Mouse (Mus musculus) forebrain, postnatal 0 days (tissue): Measurements from ENCODE around the gene 4930449I24Rik. TPM values are rescaled to one million over a fixed set of nuclear protein-coding genes. Genes with fewer than 3 reads are reported as not detected.
A peak's percentile ranks its signal among the peaks of the same experiment; 100 is the strongest.
"Not testable (repeated sequence)": the region's sequence is repeated elsewhere in the genome, so short reads cannot be mapped to it uniquely, and the experiment has no call there.

ENCODE experiments used
- ATAC-seq: fragments of 200-750 bp; cut with Nextera tagmentation; 2 replicates; pipeline ENCODE4 v1.8.0; 2017; ENCODE audit warnings: mild to moderate bottlenecking, moderate library complexity
- DNase-seq: peaks from one replicate; pipeline ENCODE4 v3.0.0-alpha.2; 2015
- H3K27ac ChIP-seq: fragments of 300-500 bp; sonication (generic); 2 replicates; pipeline ENCODE4 v1.5.1; 2014; ENCODE audit warnings: low read depth, mild to moderate bottlenecking, antibody characterized with exemption, low read length, moderate library complexity, mixed read lengths
- H3K27me3 ChIP-seq: fragments of 300-500 bp; sonication (generic); 2 replicates; pipeline ENCODE4 v1.6.1; 2014; ENCODE audit warnings: mild to moderate bottlenecking, low read length, mixed read lengths; ENCODE audit not compliant: insufficient read depth
- H3K36me3 ChIP-seq: fragments of 300-500 bp; sonication (generic); 2 replicates; pipeline ENCODE4 v1.6.1; 2014; ENCODE audit warnings: mild to moderate bottlenecking, moderate library complexity; ENCODE audit not compliant: insufficient read depth
- H3K4me1 ChIP-seq: fragments of 300-500 bp; sonication (generic); 2 replicates; pipeline ENCODE4 v1.6.1; 2014; ENCODE audit warnings: antibody characterized with exemption; ENCODE audit not compliant: insufficient read depth
- H3K4me2 ChIP-seq: fragments of 300-500 bp; sonication (generic); 2 replicates; pipeline ENCODE4 v1.6.1; 2014; ENCODE audit warnings: low read depth, mild to moderate bottlenecking, moderate library complexity
- H3K4me3 ChIP-seq: fragments of 300-500 bp; sonication (generic); 2 replicates; pipeline ENCODE4 v1.5.1; 2014; ENCODE audit warnings: low read depth, low read length, mixed read lengths
- H3K9ac ChIP-seq: fragments of 300-500 bp; sonication (generic); 2 replicates; pipeline ENCODE4 v1.6.1; 2014; ENCODE audit warnings: mild to moderate bottlenecking
- H3K9me3 ChIP-seq: fragments of 300-500 bp; sonication (generic); 2 replicates; pipeline ENCODE4 v1.6.1; 2016; ENCODE audit warnings: low read length
- CTCF ChIP-seq: sonication (generic); IDR thresholded peaks from 2 replicates; pipeline ENCODE4 v1.5.1; 2016; ENCODE audit warnings: antibody characterized with exemption, control low read depth, low read depth
- WGBS: fragments of 180-500 bp; shearing (Covaris S2); extraction: QIAGEN DNeasy Blood & Tissue Kit; methylation state at CpG from one replicate; pipeline ENCODE4 v1.1.7; 2014; 5-methylcytosine and 5-hydroxymethylcytosine counted together
- polyA plus RNA-seq: library from polyadenylated mRNA; unstranded; fragments of >200 nt; fragmentation: Nextera tagmentation; extraction: Ambion mirVana; gene quantifications from 2 replicates; pipeline ENCODE4 v1.2.1, GENCODE M21; 2015
- total RNA-seq: library from RNA; depleted of rRNA; stranded (reverse); fragments of >200 nt; gene quantifications from 2 replicates; pipeline ENCODE4 v1.2.3, GENCODE M21; 2014; rRNA removed

4930449I24Rik gene
- total and polyA plus RNA-seq, 2 experiments from 2014 or later: not detected

DNA sequence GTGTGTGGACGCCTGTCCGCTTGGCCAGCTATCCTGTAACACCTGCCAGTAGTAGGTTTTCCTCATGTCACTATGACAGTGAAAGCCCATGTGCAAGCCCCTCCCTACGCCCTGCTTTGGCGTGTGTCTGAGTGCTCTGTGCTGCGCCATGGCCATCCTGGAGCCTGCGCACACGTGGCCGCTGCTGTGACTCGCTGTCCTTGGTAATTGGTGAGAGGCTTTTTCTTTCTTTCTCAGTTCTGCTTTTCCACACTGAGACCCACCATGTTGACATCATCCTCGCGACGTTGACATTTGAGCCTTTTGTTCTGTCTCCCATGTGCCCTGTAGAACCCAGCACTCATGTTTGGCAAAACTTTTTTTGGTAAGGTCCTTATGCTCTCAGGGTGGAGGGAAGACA, 30.4 kb upstream of the 4930449I24Rik start:
- Histone ChIP-seq H3K4me1 (no peaks in the 10 kb centered on the region), H3K4me2 (no peak overlapping the region), H3K27me3 (no peaks in the 10 kb centered on the region), H3K4me3 (no peak overlapping the region), H3K27ac (no peak overlapping the region), H3K9me3 (no peaks in the 10 kb centered on the region), H3K9ac (no peak overlapping the region), H3K36me3 (no peaks in the 10 kb centered on the region)
- 89% methylated on average over 12 of the region's 12 CpGs for WGBS
- peak; percentile 40 for ATAC-seq
- no peak for DNase-seq
- no peak for TF ChIP-seq CTCF

DNA sequence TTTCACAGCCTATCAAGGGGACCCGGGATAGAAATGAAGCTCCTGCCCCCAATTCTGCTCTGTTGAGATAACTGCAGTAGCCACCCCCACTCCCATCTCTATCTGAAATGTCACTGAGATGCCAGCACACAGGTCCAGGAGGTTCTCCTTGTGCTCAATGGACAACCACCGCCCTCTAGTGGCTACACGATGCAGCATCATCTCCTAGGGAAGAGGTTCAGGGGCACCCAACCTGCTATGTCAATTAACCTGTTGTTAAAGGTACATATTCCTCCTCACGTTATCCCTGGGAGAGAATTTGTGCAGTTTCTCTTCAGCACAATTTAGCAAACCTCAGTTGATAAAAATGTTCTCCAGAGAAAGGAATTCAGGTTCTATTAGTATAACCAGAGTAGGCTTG, 22.6 kb upstream of the 4930449I24Rik start:
- H3K4me1 ChIP-seq: not testable (repeated sequence)
- peak; percentile 36 for DNase-seq
- TF ChIP-seq CTCF: peak; percentile 73

DNA sequence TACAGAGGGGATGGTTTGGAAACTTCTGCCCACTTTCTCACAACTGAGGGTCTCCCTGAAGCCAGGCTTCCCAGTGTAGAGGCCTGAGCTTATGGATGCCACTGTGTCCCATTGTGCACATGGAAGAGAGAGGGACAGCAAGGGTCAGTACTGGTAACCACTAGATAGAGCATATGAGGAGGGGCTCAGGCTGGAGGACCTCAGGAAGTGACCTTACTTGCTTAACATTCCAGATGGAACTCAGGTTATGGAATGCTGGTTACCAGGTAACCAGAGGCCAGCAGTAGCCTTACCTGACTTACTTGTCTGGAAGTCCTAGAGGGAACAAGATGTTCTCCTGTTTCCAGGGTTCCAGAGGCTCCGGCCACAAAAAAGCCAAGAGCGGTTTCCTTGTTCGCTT, 20.5 kb upstream of the 4930449I24Rik start, which contains the start of gene Gm6408:
TSS of gene Gm6408 (plus strand) at position 301 of the 400 bp plus-strand sequence.
- WGBS: no CpG with 5 or more reads among the region's 3 CpGs
- not testable (repeated sequence) for H3K9me3 ChIP-seq

More for the DNA sequence above, 22.6 kb upstream of the 4930449I24Rik start:
- H3K27me3 ChIP-seq, ATAC-seq, H3K4me3 ChIP-seq, H3K9ac ChIP-seq, H3K27ac ChIP-seq, H3K36me3 ChIP-seq, H3K9me3 ChIP-seq, H3K4me2 ChIP-seq: not testable (repeated sequence)
- WGBS: 9% methylated on average over 4 of the region's 4 CpGs

DNA sequence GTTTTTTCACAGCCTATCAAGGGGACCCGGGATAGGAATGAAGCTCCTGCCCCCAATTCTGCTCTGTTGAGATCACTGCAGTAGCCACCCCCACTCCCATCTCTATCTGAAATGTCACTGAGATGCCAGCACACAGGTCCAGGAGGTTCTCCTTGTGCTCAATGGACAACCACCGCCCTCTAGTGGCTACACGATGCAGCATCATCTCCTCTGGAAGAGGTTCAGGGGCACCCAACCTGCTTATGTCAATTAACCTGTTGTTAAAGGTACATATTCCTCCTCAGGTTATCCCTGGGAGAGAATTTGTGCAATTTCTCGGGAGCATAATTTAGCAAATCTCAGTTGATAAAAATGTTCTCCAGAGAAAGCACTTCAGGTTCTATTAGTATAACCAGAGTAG, 13.2 kb upstream of the 4930449I24Rik start:
- H3K9me3 ChIP-seq, H3K4me3 ChIP-seq, H3K9ac ChIP-seq, H3K36me3 ChIP-seq, H3K27ac ChIP-seq, H3K4me2 ChIP-seq, ATAC-seq, H3K4me1 ChIP-seq, H3K27me3 ChIP-seq: not testable (repeated sequence)
- peak; percentile 28 for DNase-seq
- 13% methylated on average over 3 of the region's 4 CpGs for WGBS
- peak; percentile 50 for TF ChIP-seq CTCF

More for the DNA sequence above, 20.5 kb upstream of the 4930449I24Rik start, which contains the start of gene Gm6408:
- not testable (repeated sequence) for H3K27me3 ChIP-seq, H3K9ac ChIP-seq, H3K36me3 ChIP-seq, H3K4me2 ChIP-seq, H3K4me1 ChIP-seq, H3K27ac ChIP-seq, H3K4me3 ChIP-seq, ATAC-seq, DNase-seq

DNA sequence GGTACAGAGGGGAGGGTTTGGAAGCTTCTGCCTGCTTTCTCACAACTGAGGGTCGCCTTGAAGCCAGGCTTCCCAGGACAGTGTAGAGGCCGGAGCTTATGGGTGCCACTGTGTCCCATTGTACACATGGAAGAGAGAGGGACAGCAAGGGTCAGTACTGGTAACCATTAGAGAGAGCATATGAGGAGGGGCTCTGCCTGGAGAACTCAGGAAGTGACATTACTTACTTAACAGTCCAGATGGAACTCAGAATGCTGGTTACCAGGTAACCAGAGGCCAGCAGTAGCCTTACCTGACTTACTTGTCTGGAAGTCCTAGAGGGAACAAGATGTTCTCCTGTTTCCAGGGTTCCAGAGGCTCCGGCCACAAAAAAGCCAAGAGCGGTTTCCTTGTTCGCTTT, 11.1 kb upstream of the 4930449I24Rik start, which contains the start of gene Gm6370:
TSS of gene Gm6370 (plus strand) at position 301 of the 400 bp plus-strand sequence.
- H3K4me1 ChIP-seq, H3K4me3 ChIP-seq, H3K4me2 ChIP-seq, H3K9me3 ChIP-seq, H3K27ac ChIP-seq, ATAC-seq, H3K36me3 ChIP-seq, H3K27me3 ChIP-seq, H3K9ac ChIP-seq, DNase-seq: not testable (repeated sequence)
- no CpG with 5 or more reads among the region's 5 CpGs for WGBS

DNA sequence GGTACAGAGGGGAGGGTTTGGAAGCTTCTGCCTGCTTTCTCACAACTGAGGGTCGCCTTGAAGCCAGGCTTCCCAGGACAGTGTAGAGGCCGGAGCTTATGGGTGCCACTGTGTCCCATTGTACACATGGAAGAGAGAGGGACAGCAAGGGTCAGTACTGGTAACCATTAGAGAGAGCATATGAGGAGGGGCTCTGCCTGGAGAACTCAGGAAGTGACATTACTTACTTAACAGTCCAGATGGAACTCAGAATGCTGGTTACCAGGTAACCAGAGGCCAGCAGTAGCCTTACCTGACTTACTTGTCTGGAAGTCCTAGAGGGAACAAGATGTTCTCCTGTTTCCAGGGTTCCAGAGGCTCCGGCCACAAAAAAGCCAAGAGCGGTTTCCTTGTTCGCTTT, 11.6 kb downstream of the 4930449I24Rik start, which contains the start of gene Gm3402:
TSS of gene Gm3402 (plus strand) at position 301 of the 400 bp plus-strand sequence.
- WGBS: no CpG with 5 or more reads among the region's 5 CpGs
- DNase-seq, H3K4me3 ChIP-seq, H3K27ac ChIP-seq, H3K4me2 ChIP-seq, ATAC-seq, H3K36me3 ChIP-seq, H3K4me1 ChIP-seq, H3K27me3 ChIP-seq, H3K9ac ChIP-seq, H3K9me3 ChIP-seq: not testable (repeated sequence)

DNA sequence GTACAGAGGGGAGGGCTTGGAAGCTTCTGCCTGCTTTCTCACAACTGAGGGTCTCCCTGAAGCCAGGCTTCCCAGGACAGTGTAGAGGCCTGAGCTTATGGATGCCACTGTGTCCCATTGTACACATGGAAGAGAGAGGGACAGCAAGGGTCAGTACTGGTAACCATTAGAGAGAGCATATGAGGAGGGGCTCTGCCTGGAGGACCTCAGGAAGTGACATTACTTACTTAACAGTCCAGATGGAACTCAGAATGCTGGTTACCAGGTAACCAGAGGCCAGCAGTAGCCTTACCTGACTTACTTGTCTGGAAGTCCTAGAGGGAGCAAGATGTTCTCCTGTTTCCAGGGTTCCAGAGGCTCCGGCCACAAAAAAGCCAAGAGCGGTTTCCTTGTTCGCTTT, 23.3 kb downstream of the 4930449I24Rik start, which contains the start of gene Gm3404:
TSS of gene Gm3404 (plus strand) at position 301 of the 400 bp plus-strand sequence.
- not testable (repeated sequence) for H3K4me1 ChIP-seq, H3K9ac ChIP-seq, H3K4me3 ChIP-seq, DNase-seq, ATAC-seq, H3K36me3 ChIP-seq, H3K27me3 ChIP-seq, H3K4me2 ChIP-seq, H3K9me3 ChIP-seq, H3K27ac ChIP-seq
- no CpG with 5 or more reads among the region's 3 CpGs for WGBS

DNA sequence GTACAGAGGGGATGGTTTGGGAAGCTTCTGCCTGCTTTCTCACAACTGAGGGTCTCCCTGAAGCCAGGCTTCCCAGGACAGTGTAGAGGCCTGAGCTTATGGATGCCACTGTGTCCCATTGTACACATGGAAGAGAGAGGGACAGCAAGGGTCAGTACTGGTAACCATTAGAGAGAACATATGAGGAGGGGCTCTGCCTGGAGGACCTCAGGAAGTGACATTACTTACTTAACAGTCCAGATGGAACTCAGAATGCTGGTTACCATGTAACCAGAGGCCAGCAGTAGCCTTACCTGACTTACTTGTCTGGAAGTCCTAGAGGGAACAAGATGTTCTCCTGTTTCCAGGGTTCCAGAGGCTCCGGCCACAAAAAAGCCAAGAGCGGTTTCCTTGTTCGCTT, 35.1 kb downstream of the 4930449I24Rik start, which contains the start of gene Gm3409:
TSS of gene Gm3409 (plus strand) at position 301 of the 400 bp plus-strand sequence.
- not testable (repeated sequence) for H3K9ac ChIP-seq, H3K4me1 ChIP-seq, H3K27me3 ChIP-seq, H3K4me3 ChIP-seq, H3K4me2 ChIP-seq, H3K36me3 ChIP-seq, H3K27ac ChIP-seq, H3K9me3 ChIP-seq, DNase-seq, ATAC-seq
- 89% methylated on average over 3 of the region's 3 CpGs for whole genome bisulfite sequencing

Other genes with a start within 250 kb of the 4930449I24Rik start
- 26.8 and 33.0 TPM in 2 replicates for gene Wasf3, start 117.4 kb upstream of the 4930449I24Rik start, total RNA-seq
- 11.7 and 14.3 TPM in 2 replicates for gene Wasf3, start 117.4 kb upstream of the 4930449I24Rik start, polyA plus RNA-seq
- gene Gm6408, start 20.4 kb upstream of the 4930449I24Rik start, total RNA-seq: not detected in 2 replicates
- not detected in 2 replicates for gene Gm6408, start 20.4 kb upstream of the 4930449I24Rik start, polyA plus RNA-seq
- not detected in 2 replicates for gene Gm6370, start 11.0 kb upstream of the 4930449I24Rik start, total RNA-seq
- not detected in 2 replicates for gene Gm6370, start 11.0 kb upstream of the 4930449I24Rik start, polyA plus RNA-seq
- not detected in 2 replicates for gene Gm3402, start 11.7 kb downstream of the 4930449I24Rik start, total RNA-seq
- not detected in 2 replicates for gene Gm3402, start 11.7 kb downstream of the 4930449I24Rik start, polyA plus RNA-seq
- gene Gm3404, start 23.4 kb downstream of the 4930449I24Rik start, total RNA-seq: not detected in 2 replicates
- not detected in 2 replicates for gene Gm3404, start 23.4 kb downstream of the 4930449I24Rik start, polyA plus RNA-seq
- gene Gm3409, start 35.2 kb downstream of the 4930449I24Rik start, total RNA-seq: not detected in 2 replicates
- not detected in 2 replicates for gene Gm3409, start 35.2 kb downstream of the 4930449I24Rik start, polyA plus RNA-seq
- gene Gm3415, start 53.7 kb downstream of the 4930449I24Rik start, total RNA-seq: not detected in 2 replicates
- not detected in 2 replicates for gene Gm3415, start 53.7 kb downstream of the 4930449I24Rik start, polyA plus RNA-seq
- 38.7 and 50.9 TPM in 2 replicates for gene Gpr12, start 82.8 kb downstream of the 4930449I24Rik start, total RNA-seq
- gene Gpr12, start 82.8 kb downstream of the 4930449I24Rik start, polyA plus RNA-seq: 39.5 and 42.8 TPM in 2 replicates